Mouse (Mus musculus) heart, postnatal 0 days (tissue): ENCODE measurements around the gene Slc17a5. TPM values are rescaled to one million over a fixed set of nuclear protein-coding genes. Genes with fewer than 3 reads are reported as not detected.

Experiments
- ATAC-seq: fragments of 200-750 bp; cut with Nextera tagmentation; 2 replicates; pipeline ENCODE4 v1.8.0; 2017; ENCODE audit warnings: low read depth, moderate number of reproducible peaks, moderate library complexity; ENCODE audit not compliant: insufficient read depth
- DNase-seq: peaks from one replicate; pipeline ENCODE4 v3.0.0-alpha.2; 2016; ENCODE audit warnings: low spot score
- H3K27ac ChIP-seq: fragments of 300-500 bp; sonication (generic); 2 replicates; pipeline ENCODE4 v1.5.1; 2014; ENCODE audit warnings: low read depth, mild to moderate bottlenecking
- H3K27me3 ChIP-seq: fragments of 300-500 bp; sonication (generic); 2 replicates; pipeline ENCODE4 v1.6.1; 2014; ENCODE audit warnings: low read length, mixed read lengths; ENCODE audit not compliant: control insufficient read depth, insufficient read depth
- H3K36me3 ChIP-seq: fragments of 300-500 bp; sonication (generic); replicated peaks from 2 replicates; pipeline ENCODE4 v1.6.1; 2014; ENCODE audit warnings: low read length, mixed read lengths; ENCODE audit not compliant: control insufficient read depth, insufficient read depth
- H3K4me1 ChIP-seq: fragments of 300-500 bp; sonication (generic); 2 replicates; pipeline ENCODE4 v1.6.1; 2014; ENCODE audit warnings: antibody characterized with exemption; ENCODE audit not compliant: control insufficient read depth, insufficient read depth
- H3K4me2 ChIP-seq: fragments of 300-500 bp; sonication (generic); 2 replicates; pipeline ENCODE4 v1.6.1; 2014; ENCODE audit warnings: low read depth, mild to moderate bottlenecking, low read length, moderate library complexity
- H3K4me3 ChIP-seq: fragments of 300-500 bp; sonication (generic); 2 replicates; pipeline ENCODE4 v1.5.1; 2014; ENCODE audit warnings: low read depth, low read length
- H3K9ac ChIP-seq: fragments of 300-500 bp; sonication (generic); replicated peaks from 2 replicates; pipeline ENCODE4 v1.6.1; 2014; ENCODE audit warnings: low read depth, low read length, mixed read lengths
- H3K9me3 ChIP-seq: fragments of 300-500 bp; sonication (generic); replicated peaks from 2 replicates; pipeline ENCODE4 v1.6.1; 2016; ENCODE audit warnings: low read length; ENCODE audit not compliant: control insufficient read depth
- CTCF ChIP-seq: IDR thresholded peaks from 2 replicates; pipeline ENCODE4 v1.5.1; 2016; ENCODE audit warnings: antibody characterized with exemption, control low read depth, low read depth
- EP300 ChIP-seq: IDR thresholded peaks from 2 replicates; pipeline ENCODE4 v1.6.1; 2016; ENCODE audit warnings: antibody characterized with exemption, low read depth
- WGBS: fragments of 180-500 bp; shearing (Covaris S2); extraction: QIAGEN DNeasy Blood & Tissue Kit; methylation state at CpG from one replicate; pipeline ENCODE4 v1.1.7; 2014; 5-methylcytosine and 5-hydroxymethylcytosine counted together
- polyA plus RNA-seq: library from polyadenylated mRNA; unstranded; fragments of >200 nt; fragmentation: Nextera tagmentation; extraction: Ambion mirVana; gene quantifications from 2 replicates; pipeline ENCODE4 v1.2.1, GENCODE M21; 2015
- total RNA-seq: library from RNA; depleted of rRNA; stranded (reverse); fragments of >200 nt; gene quantifications from 2 replicates; pipeline ENCODE4 v1.2.3, GENCODE M21; 2014; ENCODE audit warnings: low replicate concordance

The Slc17a5 gene
- total and polyA plus RNA-seq, 2 experiments from 2014 or later = 6.3 to 8.0 TPM

DNA sequence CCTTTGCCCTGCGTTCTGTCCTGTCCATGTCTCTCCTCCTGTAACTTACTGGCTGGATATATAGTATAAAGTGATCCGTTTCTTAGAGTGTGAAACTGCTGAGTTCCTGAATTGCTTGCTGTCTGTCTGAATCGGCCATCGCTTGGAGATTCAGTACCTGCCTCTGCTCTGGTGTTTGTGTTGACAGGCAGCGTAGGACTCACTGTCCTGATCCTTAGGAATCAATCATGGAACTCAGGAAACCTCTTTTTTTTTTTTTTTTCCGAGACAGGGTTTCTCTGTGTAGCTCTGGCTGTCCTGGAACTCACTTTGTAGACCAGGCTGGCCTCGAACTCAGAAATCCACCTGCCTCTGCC, 81.1 kb downstream of the Slc17a5 start:
- H3K4me1 ChIP-seq = no peaks in the 10 kb centered on the region; the same call in 1 of the 2 replicates
- no peaks in the 10 kb centered on the region for H3K27me3 ChIP-seq
- H3K4me3 ChIP-seq = no peak overlapping the region
- no peak overlapping the region for H3K9ac ChIP-seq
- no peaks in the 10 kb centered on the region for H3K36me3 ChIP-seq
- H3K9me3 ChIP-seq = no peaks in the 10 kb centered on the region
- ATAC-seq (peak; percentile 11; the same call in 1 of the 2 replicates), DNase-seq (no peak)
- peak overlapping the region; percentile 76 for H3K27ac ChIP-seq
- 40% methylated on average over 6 of the region's 7 CpGs for WGBS
- TF ChIP-seq EP300 (no peak), CTCF (no peak)
- peak overlapping the region; percentile 3; the same call in 1 of the 2 replicates for H3K4me2 ChIP-seq

DNA sequence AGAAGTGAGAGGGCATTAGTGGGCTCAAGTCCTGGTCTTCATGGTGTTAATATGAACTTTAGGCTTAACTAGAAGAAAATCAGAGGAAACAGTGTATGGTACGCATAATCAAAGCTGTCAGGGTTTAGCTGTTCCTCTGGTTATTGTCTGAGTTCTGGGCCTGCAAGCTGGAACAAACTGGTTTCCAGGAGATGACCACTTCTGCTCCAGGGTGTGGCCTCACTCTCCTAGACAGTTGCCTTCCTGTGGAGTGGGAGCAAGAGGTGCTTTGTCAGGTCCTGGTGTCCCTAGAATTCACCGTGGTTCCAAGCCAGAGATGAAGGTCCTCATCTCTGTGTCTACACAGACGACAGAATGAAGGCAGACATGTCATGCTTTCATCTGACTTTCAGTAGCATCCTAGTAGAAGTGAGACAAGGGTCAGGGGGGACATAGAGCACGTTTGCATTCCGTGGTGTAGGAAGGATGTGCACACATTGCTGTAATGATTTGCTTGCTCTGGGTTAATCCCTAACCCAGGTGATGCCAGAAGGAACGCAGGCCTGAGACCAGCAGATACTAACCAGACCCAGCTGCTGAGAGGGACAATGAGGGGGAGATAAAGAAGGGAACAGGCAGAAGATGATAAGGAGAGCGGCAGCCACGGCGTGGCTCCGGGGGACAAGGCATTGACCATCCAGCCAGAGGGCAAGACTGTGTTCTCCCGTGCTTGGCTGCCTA, 81.7 kb downstream of the Slc17a5 start:
- WGBS = 15% methylated on average over 11 of the region's 11 CpGs
- no peak overlapping the region for H3K9ac ChIP-seq

DNA sequence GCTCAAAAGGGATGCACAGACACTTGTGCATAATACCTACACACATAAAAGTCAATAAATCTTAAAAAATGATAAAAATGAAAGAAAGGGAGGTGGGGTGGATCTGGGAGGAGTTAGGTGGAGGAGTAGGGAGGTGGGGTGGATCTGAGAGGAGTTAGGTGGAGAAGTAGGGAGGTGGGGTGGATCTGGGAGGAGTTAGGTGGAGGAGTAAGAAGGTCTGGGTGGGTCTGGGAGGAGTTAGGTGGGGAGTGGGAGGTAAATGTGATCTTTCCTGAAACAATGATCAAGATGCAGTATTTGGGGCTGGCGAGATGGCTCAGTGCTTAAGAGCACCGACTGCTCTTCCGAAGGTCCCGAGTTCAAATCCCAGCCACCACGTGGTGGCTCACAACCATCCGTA, 82.6 kb downstream of the Slc17a5 start:
- DNase-seq (no peak), ATAC-seq (no peak)
- no peak overlapping the region for H3K27ac ChIP-seq
- H3K36me3 ChIP-seq = no peaks in the 10 kb centered on the region
- TF ChIP-seq CTCF (no peak), EP300 (no peak)
- H3K4me3 ChIP-seq = no peak overlapping the region
- 89% methylated on average over 6 of the region's 6 CpGs for WGBS
- H3K9me3 ChIP-seq = no peaks in the 10 kb centered on the region
- H3K4me1 ChIP-seq = peaks cover 1% of the 10 kb centered on the region; the same call in 1 of the 2 replicates
- H3K9ac ChIP-seq = no peak overlapping the region
- no peaks in the 10 kb centered on the region for H3K27me3 ChIP-seq
- H3K4me2 ChIP-seq = no peak overlapping the region

More for the DNA sequence above, 81.7 kb downstream of the Slc17a5 start:
- TF ChIP-seq EP300 (peak; percentile 68; the same call in 1 of the 2 replicates), CTCF (no peak)
- Histone ChIP-seq H3K27me3 (no peaks in the 10 kb centered on the region), H3K36me3 (no peaks in the 10 kb centered on the region), H3K4me3 (no peak overlapping the region), H3K9me3 (no peaks in the 10 kb centered on the region), H3K27ac (peak overlapping the region; percentile 76), H3K4me2 (peak overlapping the region; percentile 3; the same call in 1 of the 2 replicates), H3K4me1 (no peaks in the 10 kb centered on the region)
- DNase-seq = peak; percentile 61
- peak; percentile 74 for ATAC-seq

DNA sequence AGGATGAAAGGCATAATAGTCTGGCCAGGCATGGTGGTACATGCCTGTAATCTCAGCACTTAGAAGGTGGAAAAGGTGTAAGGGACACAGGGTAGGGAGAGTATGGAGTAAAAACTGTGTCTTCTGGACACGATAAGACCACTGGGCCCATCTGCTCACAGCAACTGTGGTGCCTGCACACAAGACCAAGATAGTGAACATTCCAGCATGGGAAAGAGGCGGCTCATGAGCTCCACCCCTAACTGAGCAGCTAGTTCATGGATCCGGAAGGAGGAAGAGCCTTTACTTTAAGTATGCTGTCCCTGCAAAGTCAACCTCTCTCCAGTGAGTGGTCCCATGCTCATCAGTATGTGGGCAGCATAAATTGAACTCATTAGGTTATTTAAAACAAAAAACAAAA, 83.2 kb downstream of the Slc17a5 start:
- Histone ChIP-seq H3K4me2 (no peak overlapping the region), H3K36me3 (no peaks in the 10 kb centered on the region), H3K9ac (no peak overlapping the region), H3K4me1 (peaks cover 7% of the 10 kb centered on the region), H3K9me3 (no peaks in the 10 kb centered on the region), H3K27me3 (no peaks in the 10 kb centered on the region), H3K4me3 (no peak overlapping the region), H3K27ac (no peak overlapping the region)
- DNase-seq (no peak), ATAC-seq (no peak)
- TF ChIP-seq EP300 (no peak), CTCF (no peak)
- WGBS = 19% methylated on average over 3 of the region's 3 CpGs

- H3K4me1 ChIP-seq = peaks cover 7% of the 10 kb centered on the region
- no peaks in the 10 kb centered on the region for H3K27me3 ChIP-seq
- no peaks in the 10 kb centered on the region for H3K36me3 ChIP-seq
- no peak overlapping the region for H3K4me3 ChIP-seq
- no peak overlapping the region for H3K27ac ChIP-seq
- H3K4me2 ChIP-seq = no peak overlapping the region
- TF ChIP-seq EP300 (no peak), CTCF (no peak)
- WGBS = 77% methylated on average over 4 of the region's 4 CpGs
- DNase-seq (no peak), ATAC-seq (no peak)
- H3K9me3 ChIP-seq = no peaks in the 10 kb centered on the region
- no peak overlapping the region for H3K9ac ChIP-seq
These were observed 83.7 kb downstream of the Slc17a5 start for GRCm38 (mm10) chr9:78504133-78504532.
